Mouse (Mus musculus): ENCODE results near the gene Kifc1. TPM values are rescaled to one million over a fixed set of nuclear protein-coding genes. Genes with fewer than 3 reads are reported as not detected.
"Not testable (repeated sequence)": the region's sequence is repeated elsewhere in the genome, so short reads cannot be mapped to it uniquely, and the experiment has no call there.

The Kifc1 gene
- polyA plus RNA-seq, 1 experiment: 32.2 TPM

DNA sequence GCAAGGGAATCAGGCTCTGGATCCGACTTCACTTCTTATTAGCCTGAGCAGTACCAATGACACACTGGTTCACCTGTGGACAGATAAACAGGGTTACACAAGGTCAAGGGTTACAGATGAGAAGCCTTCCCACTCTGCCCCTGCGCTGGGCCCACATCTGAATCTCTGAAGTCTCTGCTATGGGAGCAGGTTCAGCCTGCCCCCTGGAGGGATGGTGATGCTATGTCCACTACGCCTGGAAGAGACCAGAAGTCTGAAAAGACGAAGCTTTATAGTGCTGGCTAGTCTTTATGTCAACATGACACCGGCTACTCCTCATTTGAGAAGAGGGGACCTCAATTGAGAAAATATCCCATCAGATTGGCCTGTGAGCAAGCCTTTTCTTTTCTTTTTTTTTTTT is 14.7 kb downstream of the Kifc1 start:
- not testable (repeated sequence) for H3K4me2 ChIP-seq (ENCODE audit: low read depth); H3ac ChIP-seq (ENCODE audit: control insufficient read depth, insufficient read length); H3K27me3 ChIP-seq (ENCODE audit: control insufficient read depth, insufficient read depth, insufficient read length); H3K36me3 ChIP-seq (ENCODE audit: control insufficient read depth, insufficient read depth); H3K79me2 ChIP-seq (ENCODE audit: control insufficient read depth, insufficient read depth); H3K4me3 ChIP-seq

DNA sequence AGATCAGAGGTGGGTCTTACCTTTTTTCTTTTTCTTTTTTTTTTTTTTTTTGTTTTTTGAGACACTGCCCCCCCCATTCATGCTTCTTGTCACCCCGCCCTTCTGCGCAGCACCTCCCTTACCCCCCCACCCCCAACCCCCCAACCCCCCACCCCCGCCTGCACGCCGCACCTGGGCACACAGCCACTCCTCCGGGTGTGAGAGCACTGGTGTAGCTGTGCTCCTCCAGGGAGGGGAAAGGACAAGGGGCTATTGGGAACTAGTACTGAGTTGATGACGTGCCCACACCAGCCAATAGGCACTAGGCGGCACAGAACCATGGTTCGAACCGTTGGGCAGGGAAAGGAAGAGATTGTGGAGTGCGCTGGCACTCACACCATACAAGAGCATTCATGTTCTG is 16.1 kb downstream of the Kifc1 start:
- no peaks in the 10 kb centered on the region for H3K36me3 ChIP-seq (ENCODE audit: control insufficient read depth, insufficient read depth)
- no peak for TF ChIP-seq POLR2AphosphoS2 (IDR thresholded peaks at IDR 0.05; ENCODE audit: insufficient read length, low read depth)
- TF ChIP-seq CEBPB (IDR thresholded peaks at IDR 0.05; ENCODE audit: insufficient read depth, poor library complexity, severe bottlenecking): no peak
- TF ChIP-seq TCF12 (IDR thresholded peaks at IDR 0.05; ENCODE audit: insufficient read depth, poor library complexity, severe bottlenecking): no peak
- no peak for TF ChIP-seq REST (IDR thresholded peaks at IDR 0.05; ENCODE audit: insufficient read depth, insufficient read length)
- TF ChIP-seq MYOG (IDR thresholded peaks at IDR 0.05; ENCODE audit: control insufficient read depth in 1 of 3, insufficient read depth in 1 of 3, insufficient read length in 2 of 3, low read depth in 2 of 3): no peak
- TF ChIP-seq USF1 (IDR thresholded peaks at IDR 0.05; ENCODE audit: low read depth): no peak
- TF ChIP-seq TCF3 (IDR thresholded peaks at IDR 0.05; ENCODE audit: insufficient read length, low read depth): no peak
- TF ChIP-seq POLR2A (IDR thresholded peaks at IDR 0.05; ENCODE audit: insufficient read length, low read depth): no peak
- TF ChIP-seq SRF (IDR thresholded peaks at IDR 0.05; ENCODE audit: control insufficient read depth, insufficient read length, low read depth): no peak
- no peak for TF ChIP-seq E2F4 (IDR thresholded peaks at IDR 0.05; ENCODE audit: insufficient read depth)
- TF ChIP-seq MAX (IDR thresholded peaks at IDR 0.05; ENCODE audit: low read depth): no peak
- no peak for TF ChIP-seq MYOD1 (IDR thresholded peaks at IDR 0.05; ENCODE audit: control insufficient read depth in 1 of 3, insufficient read length in 2 of 3, low read depth in 2 of 3)
- H3K4me2 ChIP-seq (ENCODE audit: low read depth): no peak overlapping the region
- no peak overlapping the region for H3ac ChIP-seq (ENCODE audit: control insufficient read depth, insufficient read length)
- no peaks in the 10 kb centered on the region for H3K27me3 ChIP-seq (ENCODE audit: control insufficient read depth, insufficient read depth, insufficient read length)
- H3K79me2 ChIP-seq (ENCODE audit: control insufficient read depth, insufficient read depth): no peaks in the 10 kb centered on the region
- no peak overlapping the region for H3K4me3 ChIP-seq

DNA sequence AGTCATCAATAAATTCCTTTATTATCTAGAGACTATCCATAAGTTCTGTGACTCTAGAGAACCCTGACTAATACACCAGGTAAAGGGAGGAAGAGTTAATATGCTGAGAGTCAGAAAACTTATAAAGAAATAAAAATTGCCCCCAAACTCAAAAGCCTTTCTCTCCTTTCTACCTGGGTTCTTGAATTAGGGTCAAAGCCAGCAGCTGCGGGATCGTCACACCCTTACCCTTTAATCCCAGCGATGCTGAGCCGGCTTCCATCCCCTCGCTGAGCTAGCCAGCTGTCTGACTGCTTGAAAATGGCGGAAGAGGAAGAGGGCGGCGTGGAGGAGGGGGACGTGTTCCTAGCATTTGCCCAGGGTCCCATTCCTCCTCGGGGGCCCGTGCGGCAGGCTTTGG is 16.9 kb downstream of the Kifc1 start, which contains the start of gene Gm7029:
Gm7029 (plus strand) TSS at position 301 of the 400 bp plus-strand sequence.
- not testable (repeated sequence) for H3K36me3 ChIP-seq (ENCODE audit: control insufficient read depth, insufficient read depth); H3ac ChIP-seq (ENCODE audit: control insufficient read depth, insufficient read length); H3K4me3 ChIP-seq; H3K27me3 ChIP-seq (ENCODE audit: control insufficient read depth, insufficient read depth, insufficient read length); H3K4me2 ChIP-seq (ENCODE audit: low read depth); H3K79me2 ChIP-seq (ENCODE audit: control insufficient read depth, insufficient read depth)

DNA sequence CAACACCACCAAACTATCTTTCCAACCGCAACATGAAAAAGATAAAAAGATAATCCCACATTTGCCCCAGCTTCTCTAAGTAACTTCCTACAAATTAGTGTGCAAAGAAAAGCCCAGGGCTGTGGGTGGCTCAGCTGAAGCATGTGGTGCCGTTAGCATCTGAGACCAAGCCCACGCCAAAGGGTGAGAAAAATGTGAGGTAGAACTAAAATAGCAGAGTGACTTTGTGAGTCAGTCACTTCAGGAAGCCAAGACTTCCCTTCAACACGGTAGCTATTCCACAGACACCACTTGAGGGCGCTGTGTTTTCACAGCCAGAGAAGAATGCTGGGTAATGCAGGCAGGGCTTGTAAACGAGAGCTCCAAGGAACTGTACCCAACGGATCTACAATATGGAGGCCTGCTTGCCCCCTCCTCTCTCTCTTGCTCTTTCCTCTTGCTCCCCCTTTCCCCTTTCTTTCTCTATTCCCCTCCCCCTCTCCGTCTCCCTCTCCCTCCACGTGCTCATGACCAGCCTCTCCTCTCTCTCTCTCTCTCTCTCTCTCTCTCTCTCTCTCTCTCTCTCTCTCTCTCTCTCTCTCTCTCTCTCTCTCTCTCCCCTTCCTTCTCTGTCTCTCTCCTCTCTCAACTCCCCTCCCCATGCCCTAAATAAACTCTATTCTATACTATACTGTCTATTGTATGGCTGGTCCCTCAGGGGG is 25.0 kb downstream of the Kifc1 start:
- Histone ChIP-seq H3K4me3 (no peak overlapping the region), H3K27me3 (ENCODE audit: control insufficient read depth, insufficient read depth, insufficient read length) (no peaks in the 10 kb centered on the region), H3K79me2 (ENCODE audit: control insufficient read depth, insufficient read depth) (no peaks in the 10 kb centered on the region), H3K4me2 (ENCODE audit: low read depth) (no peak overlapping the region), H3ac (ENCODE audit: control insufficient read depth, insufficient read length) (no peak overlapping the region), H3K36me3 (ENCODE audit: control insufficient read depth, insufficient read depth) (no peaks in the 10 kb centered on the region)
- TF ChIP-seq SRF (IDR thresholded peaks at IDR 0.05; ENCODE audit: control insufficient read depth, insufficient read length, low read depth): no peak
- no peak for TF ChIP-seq TCF12 (IDR thresholded peaks at IDR 0.05; ENCODE audit: insufficient read depth, poor library complexity, severe bottlenecking)
- TF ChIP-seq POLR2AphosphoS2 (IDR thresholded peaks at IDR 0.05; ENCODE audit: insufficient read length, low read depth): no peak
- TF ChIP-seq CEBPB (IDR thresholded peaks at IDR 0.05; ENCODE audit: insufficient read depth, poor library complexity, severe bottlenecking): no peak
- TF ChIP-seq MAX (IDR thresholded peaks at IDR 0.05; ENCODE audit: low read depth): no peak
- no peak for TF ChIP-seq REST (IDR thresholded peaks at IDR 0.05; ENCODE audit: insufficient read depth, insufficient read length)
- TF ChIP-seq E2F4 (IDR thresholded peaks at IDR 0.05; ENCODE audit: insufficient read depth): no peak
- TF ChIP-seq MYOD1 (IDR thresholded peaks at IDR 0.05; ENCODE audit: control insufficient read depth in 1 of 3, insufficient read length in 2 of 3, low read depth in 2 of 3): no peak
- no peak for TF ChIP-seq USF1 (IDR thresholded peaks at IDR 0.05; ENCODE audit: low read depth)

DNA sequence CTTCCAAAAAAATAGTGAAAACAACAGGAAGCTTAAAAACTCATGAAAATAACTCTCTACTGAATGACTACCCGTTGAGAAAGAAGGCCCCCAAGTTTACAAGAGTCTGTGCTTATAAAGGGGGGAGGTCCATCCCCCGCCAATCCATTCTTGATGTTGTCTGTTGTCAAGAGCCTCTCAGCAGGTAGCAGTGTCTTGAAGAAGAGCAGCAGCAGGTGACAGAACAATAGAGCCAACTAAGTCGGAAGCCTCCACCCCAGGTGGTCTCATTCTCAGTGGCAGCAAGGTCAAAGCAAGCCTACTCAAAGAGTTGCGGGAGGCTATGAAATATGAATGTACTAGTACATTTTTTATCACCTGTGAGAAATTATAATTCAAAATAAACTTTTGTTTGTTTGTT is 32.6 kb downstream of the Kifc1 start:
- H3K4me2 ChIP-seq (ENCODE audit: low read depth): no peak overlapping the region
- no peaks in the 10 kb centered on the region for H3K36me3 ChIP-seq (ENCODE audit: control insufficient read depth, insufficient read depth)
- H3K27me3 ChIP-seq (ENCODE audit: control insufficient read depth, insufficient read depth, insufficient read length): no peaks in the 10 kb centered on the region
- no peak overlapping the region for H3ac ChIP-seq (ENCODE audit: control insufficient read depth, insufficient read length)
- TF ChIP-seq SRF (IDR thresholded peaks at IDR 0.05; ENCODE audit: control insufficient read depth, insufficient read length, low read depth) (no peak), POLR2A (IDR thresholded peaks at IDR 0.05; ENCODE audit: insufficient read length, low read depth) (no peak), CEBPB (IDR thresholded peaks at IDR 0.05; ENCODE audit: insufficient read depth, poor library complexity, severe bottlenecking) (no peak), USF1 (IDR thresholded peaks at IDR 0.05; ENCODE audit: low read depth) (no peak), MYOD1 (IDR thresholded peaks at IDR 0.05; ENCODE audit: control insufficient read depth in 1 of 3, insufficient read length in 2 of 3, low read depth in 2 of 3) (no peak), MAX (IDR thresholded peaks at IDR 0.05; ENCODE audit: low read depth) (no peak), REST (IDR thresholded peaks at IDR 0.05; ENCODE audit: insufficient read depth, insufficient read length) (no peak), POLR2AphosphoS2 (IDR thresholded peaks at IDR 0.05; ENCODE audit: insufficient read length, low read depth) (no peak), TCF3 (IDR thresholded peaks at IDR 0.05; ENCODE audit: insufficient read length, low read depth) (no peak), E2F4 (IDR thresholded peaks at IDR 0.05; ENCODE audit: insufficient read depth) (no peak), TCF12 (IDR thresholded peaks at IDR 0.05; ENCODE audit: insufficient read depth, poor library complexity, severe bottlenecking) (no peak), MYOG (IDR thresholded peaks at IDR 0.05; ENCODE audit: control insufficient read depth in 1 of 3, insufficient read depth in 1 of 3, insufficient read length in 2 of 3, low read depth in 2 of 3) (no peak)
- no peak overlapping the region for H3K4me3 ChIP-seq
- no peaks in the 10 kb centered on the region for H3K79me2 ChIP-seq (ENCODE audit: control insufficient read depth, insufficient read depth)

Data from myocyte (in vitro differentiated cells).